Mouse (Mus musculus): ENCODE measurements around the gene Mien1. TPM values are rescaled to one million over a fixed set of nuclear protein-coding genes. Genes with fewer than 3 reads are reported as not detected.

Mien1 gene
- polyA plus RNA-seq, 1 experiment from 2014 or later: 227 TPM

DNA sequence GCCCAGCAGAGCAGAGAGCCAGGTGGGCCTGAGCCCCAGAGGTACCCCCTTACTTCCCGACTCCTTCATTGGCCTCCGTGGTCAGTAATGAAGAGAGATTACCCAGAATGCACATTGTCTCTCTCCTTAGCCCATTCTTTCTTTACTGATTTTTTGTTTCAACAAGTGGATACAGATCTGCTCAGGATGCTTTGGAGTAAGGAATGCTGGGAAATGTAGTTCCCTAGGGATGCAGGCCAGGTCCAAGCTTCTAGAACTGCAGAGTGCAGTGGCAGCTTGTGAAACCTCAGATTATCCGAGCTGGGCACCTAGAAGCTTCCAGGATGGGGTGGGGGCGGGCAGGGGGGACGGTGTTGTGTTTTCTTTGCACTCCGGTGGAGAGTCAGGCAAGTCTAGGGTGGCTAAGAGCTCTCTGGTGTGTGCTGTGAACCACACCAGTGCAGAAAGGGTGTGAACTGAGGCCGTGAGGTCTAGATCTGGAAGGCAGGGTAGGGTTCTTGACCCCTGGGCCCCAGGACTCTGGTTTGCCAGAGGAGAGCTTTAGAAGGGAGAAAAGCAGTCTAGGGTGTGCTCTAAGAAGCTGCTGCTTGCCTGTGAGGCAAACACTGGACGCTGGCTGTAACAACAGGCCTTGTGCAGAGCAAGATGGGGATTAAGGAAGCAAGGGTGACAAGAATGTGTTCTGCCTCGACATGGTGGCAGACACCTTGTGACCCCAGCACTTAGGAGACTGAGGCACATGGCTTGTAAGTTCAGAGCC lies 6.9 kb downstream of the Mien1 start:
- DNase-seq (ENCODE audit: low spot score): no peak

GRCm38 (mm10) chr11:98428436-98428835 lies 10.4 kb downstream of the Mien1 start:
- no peak for DNase-seq (ENCODE audit: low spot score)

DNA sequence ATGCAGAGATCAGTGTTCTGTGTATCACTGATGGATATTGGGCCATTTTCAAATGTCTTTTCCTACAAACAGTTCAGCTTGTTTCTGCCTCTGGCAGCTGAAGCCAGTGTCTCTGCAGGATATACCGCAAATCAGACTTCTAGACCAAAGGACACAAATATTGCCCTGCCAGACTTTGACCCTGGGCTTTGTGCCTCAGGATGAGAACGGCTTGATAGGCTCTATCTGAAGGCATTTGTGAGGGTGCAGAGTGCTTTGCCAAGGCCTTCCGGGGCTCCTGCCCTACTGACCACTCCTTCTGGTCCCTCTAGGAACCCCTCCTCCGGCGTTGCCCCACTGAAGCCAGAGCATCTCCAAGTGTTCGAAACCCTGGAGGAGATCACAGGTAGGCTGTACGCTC lies 12.2 kb downstream of the Mien1 start:
- DNase-seq (ENCODE audit: low spot score): no peak

DNA sequence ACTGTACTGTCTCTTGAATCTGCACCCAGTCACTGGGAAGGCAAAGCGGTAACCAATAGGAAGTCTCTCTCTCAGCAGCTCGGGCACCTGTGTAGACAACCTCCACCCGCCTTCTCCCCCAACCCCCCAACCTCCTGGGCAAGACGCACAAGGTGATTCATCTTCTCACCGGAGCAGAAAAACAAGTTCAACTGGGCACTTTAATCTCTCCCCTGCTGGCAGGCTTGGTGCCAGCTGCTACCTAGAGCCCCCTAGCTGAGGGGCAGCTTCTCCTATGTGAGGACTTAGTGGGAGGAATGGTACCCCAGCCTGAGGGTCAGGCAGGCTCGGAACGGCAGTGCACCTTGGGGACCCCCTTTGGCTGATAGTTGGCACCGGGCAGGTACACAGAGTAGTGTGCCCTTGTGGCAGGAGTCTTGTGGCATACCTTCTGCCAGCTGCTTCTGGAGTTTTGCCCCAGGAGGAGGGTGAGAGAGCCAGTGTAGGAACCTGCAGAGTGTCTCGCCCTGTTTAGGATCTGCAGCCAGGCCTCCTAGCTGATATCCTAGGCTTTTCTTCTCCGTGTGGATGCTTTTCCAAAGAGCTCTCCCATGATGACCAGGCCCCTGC lies 19.7 kb downstream of the Mien1 start:
- no peak for DNase-seq (ENCODE audit: low spot score)

- no peak for DNase-seq (ENCODE audit: low spot score)
These were observed 20.5 kb downstream of the Mien1 start for GRCm38 (mm10) chr11:98418273-98418672.

DNA sequence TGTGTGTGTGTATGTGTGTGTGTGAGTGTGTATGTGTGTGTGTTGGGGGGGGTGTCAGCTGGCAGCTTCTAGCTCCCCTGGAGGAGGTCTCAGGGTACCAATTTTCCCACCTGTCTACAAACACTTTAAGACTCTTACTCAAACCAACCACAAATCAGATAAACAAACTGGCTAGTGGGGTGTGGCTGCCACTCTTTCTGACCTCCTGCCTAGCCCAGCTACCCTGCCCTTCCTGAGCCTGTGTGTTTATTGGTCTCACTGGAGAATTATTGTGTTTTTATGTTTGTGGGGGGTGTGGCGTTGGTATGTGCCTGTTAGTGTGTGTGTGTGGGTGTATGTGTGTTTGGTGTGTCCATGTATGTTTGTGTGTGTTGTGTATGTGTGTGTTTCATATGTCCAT lies 21.7 kb downstream of the Mien1 start:
- no peak for DNase-seq (ENCODE audit: low spot score)

GRCm38 (mm10) chr11:98414162-98414561 lies 24.6 kb downstream of the Mien1 start:
- DNase-seq (ENCODE audit: low spot score): no peak

DNA sequence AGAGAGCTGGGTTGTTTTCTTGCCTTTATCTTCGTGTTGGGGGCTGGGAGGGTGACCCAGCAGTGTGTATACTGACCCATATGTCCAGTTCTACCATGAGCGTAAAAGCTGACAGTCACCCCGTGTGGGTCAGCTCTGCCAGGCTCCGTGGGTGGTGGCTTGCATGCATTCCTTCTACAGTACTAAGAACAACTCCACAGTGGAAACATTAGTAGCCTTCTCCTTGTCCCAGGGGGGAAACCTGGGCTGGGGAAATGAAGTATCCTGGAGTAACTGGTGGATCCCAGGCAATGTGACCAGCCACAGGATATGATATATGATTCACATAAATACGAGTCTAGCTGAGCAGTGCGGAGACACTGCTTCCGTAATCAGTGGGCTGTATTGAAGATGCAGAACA lies 25.1 kb downstream of the Mien1 start:
- DNase-seq (ENCODE audit: low spot score): no peak

DNA sequence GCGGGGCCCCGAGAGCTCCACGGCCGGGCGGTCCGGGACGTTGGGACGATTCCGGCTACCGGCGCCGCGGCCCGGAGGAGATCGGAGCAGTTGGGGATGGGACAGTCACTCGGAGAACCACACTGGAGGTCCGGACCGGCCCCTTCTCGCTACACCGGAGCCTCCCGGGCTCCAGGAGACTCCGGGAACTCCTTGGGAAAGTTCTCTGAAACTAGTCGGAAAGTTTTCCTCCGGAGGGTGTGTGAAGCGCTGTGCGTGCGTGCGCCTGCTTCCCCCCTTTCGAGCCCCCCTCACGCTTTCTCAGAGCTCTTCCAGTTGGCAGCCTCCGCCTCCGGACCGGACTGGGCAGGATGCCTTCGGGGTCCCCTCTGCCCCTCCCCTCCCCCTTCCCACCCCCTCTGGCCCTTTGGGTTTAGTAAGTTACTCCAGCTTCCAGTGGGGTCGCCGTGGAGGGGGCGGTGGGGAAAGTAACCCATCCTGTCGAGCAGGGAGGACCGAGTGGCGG lies 25.9 kb downstream of the Mien1 start:
- no peak for DNase-seq (ENCODE audit: low spot score)

- peak; percentile 25 for DNase-seq (ENCODE audit: low spot score)
These were observed 26.5 kb downstream of the Mien1 start, which contains the start of gene Erbb2 for GRCm38 (mm10) chr11:98412273-98412796. TSS of gene Erbb2 (plus strand) at chr11:98412470.

DNA sequence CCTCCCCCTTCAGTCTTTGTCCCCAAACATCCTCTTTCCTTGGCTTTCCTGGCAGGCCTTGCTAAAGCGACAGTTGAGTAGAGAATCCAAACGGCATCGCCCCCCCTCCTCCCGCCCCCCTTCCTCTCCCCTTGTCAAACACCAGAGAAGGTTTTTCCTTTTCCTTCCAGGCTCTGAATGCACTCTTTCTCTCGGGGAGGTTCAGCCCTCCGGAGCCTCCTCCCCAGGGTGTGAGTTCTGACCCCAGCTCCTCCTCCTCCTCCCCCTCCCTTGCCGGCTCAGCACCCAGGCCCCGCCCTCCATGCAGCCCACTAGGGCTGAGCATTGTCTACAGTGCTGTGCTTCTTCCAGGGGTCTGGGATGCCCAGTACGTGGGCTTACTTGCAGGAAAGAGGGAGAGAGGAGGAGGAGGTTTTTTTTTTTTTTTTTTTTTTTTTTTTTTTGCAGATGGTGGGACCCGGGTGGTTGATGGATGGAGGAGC lies 29.4 kb downstream of the Mien1 start:
- no peak for DNase-seq (ENCODE audit: low spot score)

DNA sequence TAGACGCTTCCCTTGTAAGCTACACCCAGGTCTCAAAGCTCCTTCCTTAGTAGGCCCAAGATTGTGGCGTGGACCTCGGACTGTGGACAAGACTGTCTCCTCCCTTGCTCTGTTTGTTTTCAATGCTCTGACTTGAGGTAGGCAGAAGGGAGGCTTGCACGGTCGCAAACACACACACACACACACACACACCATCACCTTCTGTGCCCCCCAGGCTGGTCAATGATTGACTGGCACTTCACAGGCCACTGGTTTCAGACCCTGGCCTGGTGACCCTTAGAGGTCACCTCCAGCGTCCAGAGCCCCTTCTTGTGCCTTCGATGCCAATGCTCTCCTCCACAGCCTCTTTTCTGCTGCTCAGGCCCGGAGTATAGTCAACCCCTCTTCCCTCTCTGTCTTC lies 29.9 kb downstream of the Mien1 start:
- no peak for DNase-seq (ENCODE audit: low spot score)

- no peak for DNase-seq (ENCODE audit: low spot score)
These were observed 32.2 kb downstream of the Mien1 start for GRCm38 (mm10) chr11:98406621-98407020.

- DNase-seq (ENCODE audit: low spot score): no peak
These were observed 38.0 kb downstream of the Mien1 start for GRCm38 (mm10) chr11:98400816-98401215.

DNA sequence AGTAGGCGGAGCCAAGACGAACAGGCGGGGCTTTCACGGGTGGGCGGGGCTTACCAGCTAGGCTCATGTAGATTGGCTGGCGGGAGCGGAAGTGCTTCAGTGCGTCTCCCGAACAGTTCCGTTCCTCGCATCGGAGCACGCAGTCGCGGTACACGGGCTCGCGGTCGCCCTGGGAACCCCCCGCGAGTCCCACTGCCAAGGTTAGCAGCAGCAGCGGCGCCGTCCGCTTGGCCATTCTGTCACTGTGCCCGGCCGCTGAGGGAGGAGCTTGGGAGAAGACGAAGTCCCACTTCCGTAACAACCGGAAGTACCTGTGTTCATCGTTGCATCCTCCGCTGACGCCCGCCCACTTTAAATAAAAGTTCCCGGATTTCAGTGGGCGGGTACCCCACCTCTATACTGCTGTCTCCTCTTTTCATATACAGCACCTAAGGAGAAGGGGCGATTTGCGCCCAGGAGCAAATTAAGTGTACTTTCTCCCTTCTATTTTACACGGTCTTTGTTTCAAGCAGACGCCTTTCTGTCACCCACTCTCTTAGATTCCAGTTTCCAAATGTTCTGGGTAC lies 38.5 kb downstream of the Mien1 start, which contains the start of gene Pgap3:
Gene Pgap3, minus strand, starts transcription at position 330 of the 566 bp plus-strand sequence.
- peak; percentile 92 for DNase-seq (ENCODE audit: low spot score)

DNA sequence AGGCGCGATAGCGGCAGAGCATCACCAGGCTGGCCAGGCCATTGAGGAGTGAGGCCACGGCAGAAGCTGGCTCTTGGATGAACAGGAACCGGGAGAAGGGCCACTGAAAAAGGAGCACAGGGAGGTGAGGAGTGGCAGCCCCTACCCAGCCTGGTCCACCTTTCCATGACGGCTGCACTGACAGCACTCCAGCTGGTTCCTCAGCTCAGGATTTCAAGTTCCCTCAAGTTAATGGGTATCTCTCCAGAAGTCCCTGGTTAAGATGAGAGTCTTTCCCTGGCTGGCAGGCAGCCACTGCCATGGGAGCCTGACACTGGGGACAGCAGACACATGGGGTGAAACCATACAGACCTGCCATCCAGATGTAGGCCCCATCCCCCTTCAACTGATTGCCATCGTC lies 40.8 kb downstream of the Mien1 start:
- DNase-seq (ENCODE audit: low spot score): no peak

DNA sequence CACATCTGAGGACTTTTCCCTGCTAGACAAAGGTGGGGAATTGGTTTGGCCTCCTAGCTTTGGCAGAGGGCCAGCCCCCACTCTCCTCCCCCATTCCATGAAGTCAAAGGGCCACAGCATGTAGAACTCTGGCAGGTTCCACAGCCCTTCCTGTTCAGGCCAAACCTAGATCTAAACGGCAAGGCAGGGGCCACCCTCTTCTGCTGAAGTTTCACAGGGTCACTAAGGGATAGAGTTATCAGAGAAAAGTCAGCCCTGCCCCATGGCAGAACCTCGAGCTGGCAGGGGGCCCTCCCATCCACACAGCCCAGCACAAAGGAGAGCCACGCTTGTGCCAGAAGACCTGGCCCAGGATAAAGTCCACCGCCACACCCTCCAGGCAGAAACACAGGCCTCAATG lies 43.8 kb downstream of the Mien1 start:
- DNase-seq (ENCODE audit: low spot score): no peak

DNA sequence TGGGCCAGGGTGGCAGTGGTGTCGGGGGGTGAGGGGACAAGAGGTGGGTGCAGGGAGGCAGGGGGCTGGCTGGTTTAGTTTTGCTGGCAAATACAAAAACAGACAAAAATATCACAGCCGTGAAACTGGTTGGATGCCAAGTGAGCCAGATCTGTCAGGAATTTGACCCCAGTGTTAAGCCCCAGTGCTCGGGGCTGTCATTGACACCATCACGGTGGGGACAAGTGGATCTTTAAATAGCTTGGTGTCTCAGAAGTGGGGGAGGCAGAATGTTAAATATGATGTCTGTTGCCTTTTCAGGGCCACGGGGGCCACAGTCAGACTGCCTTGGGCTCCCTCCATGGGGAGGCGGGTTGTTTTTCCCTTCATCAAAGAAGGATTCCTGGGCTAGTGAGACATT lies 44.5 kb downstream of the Mien1 start:
- DNase-seq (ENCODE audit: low spot score): no peak

- peak; percentile 85 for DNase-seq (ENCODE audit: low spot score)
These were observed 45.5 kb downstream of the Mien1 start for GRCm38 (mm10) chr11:98393317-98393716.

DNA sequence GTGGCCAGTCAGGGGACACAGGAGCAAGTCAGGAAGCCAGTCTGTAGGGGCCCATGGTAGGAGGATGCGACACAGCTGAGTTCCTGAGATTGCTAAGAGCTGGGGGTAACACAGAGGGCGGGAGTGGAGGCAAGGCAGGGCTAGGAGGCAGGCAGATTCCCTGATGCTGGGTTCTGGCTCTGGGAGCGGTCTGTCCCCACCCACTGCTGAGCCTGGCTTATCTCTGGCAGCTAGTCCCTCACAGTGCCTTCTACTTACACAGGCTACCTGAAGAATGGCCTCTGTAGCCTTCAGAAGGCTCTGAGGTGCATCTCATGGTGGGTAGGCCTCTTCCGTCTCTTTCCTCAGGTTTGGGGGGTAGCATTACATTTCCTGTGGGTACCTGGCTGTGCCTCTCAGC lies 46.1 kb downstream of the Mien1 start:
- peak; percentile 28 for DNase-seq (ENCODE audit: low spot score)

DNA sequence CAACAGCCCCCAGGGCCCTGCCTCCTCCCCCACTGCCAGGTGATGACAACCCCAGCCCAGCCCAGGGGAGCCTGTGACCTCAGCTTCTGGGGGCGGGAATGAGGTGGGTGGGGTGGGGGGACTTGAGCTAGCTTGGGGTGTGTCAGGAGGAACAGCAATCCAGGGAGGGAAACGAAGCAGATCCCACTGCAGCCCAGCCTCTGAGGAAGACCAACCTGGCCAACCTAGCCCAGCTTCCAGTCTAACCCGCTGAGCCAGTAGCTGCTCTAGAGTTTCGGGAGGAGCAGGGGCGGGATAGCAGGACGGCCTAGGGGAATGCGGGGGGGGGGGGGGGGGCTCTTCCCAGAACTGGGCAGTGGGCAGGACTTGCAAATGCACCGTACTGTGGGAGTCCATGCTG lies 46.8 kb downstream of the Mien1 start:
- no peak for DNase-seq (ENCODE audit: low spot score)

GRCm38 (mm10) chr11:98390141-98390540 lies 48.6 kb downstream of the Mien1 start:
- DNase-seq (ENCODE audit: low spot score): no peak

All from thymus, postnatal 0 days (tissue).